Mouse (Mus musculus) lung, postnatal 25 days (tissue): Measurements from ENCODE around the gene Lrrc1.

Source experiments
- DNase-seq: peaks from one replicate; pipeline ENCODE4 v3.0.0; 2022; ENCODE audit warnings: low spot score

Lrrc1 gene

GRCm38 (mm10) chr9:77543351-77544321, 1.0 kb downstream of the Lrrc1 start:
- peak; percentile 57 for DNase-seq

GRCm38 (mm10) chr9:77541556-77541955, 3.1 kb downstream of the Lrrc1 start:
- DNase-seq, result no peak

GRCm38 (mm10) chr9:77539232-77539631, 5.4 kb downstream of the Lrrc1 start:
- no peak for DNase-seq

GRCm38 (mm10) chr9:77537357-77537756, 7.3 kb downstream of the Lrrc1 start:
- no peak for DNase-seq

- DNase-seq, result peak; percentile 58
Observed at GRCm38 (mm10) chr9:77536832-77537231, 7.8 kb downstream of the Lrrc1 start.

DNA sequence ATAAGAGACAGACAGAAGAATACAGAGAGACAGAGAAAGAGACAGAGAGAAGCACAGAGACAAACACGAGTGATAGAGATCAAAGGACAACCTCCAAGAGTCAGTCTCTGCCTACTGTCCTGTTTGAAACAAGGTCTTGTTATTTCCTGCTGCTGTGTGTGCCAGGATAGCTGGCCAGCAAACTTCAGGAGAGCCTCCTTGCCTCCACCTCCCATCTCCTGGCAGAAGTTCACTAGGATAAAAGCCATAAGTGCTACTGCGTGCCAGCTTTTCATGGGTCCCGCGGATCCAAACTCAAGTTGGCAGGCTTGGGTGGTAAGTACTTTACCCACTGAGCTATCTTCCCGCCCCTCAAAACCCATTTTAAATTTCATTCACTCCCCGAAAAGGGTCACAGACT, 8.4 kb downstream of the Lrrc1 start:
- no peak for DNase-seq

- DNase-seq, result no peak
Observed at GRCm38 (mm10) chr9:77535021-77535744, 9.5 kb downstream of the Lrrc1 start.

DNA sequence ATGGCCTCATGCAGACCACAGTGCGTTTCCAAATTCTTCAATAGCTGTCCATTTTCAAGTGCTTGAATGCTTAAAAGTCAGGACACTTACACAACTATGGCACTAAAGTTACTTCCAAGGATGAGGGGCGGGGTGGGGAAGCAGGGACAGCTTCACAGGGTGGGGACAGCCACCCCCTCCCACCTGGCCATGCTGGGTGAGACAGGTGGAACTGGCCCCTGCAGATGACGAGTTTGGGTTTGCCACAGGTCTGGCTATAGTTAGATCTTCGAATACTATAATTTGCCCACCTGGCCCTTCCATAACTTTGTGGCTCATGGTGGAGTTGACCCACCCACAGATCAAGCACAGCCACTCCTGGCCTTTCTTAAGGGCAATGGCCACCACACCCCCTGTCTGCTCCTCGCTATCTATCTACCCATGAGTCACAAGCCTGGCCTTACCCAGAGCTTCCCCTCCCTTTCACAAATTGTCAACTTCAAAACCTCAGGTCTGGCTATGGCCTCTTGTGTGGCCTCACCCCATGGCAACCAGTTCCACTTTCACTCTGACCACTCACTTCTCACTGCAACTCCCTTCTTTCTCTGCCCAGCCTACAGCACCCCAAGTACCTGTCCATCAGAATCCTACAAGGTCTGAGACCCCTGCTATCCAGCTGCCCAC, 16.2 kb downstream of the Lrrc1 start:
- DNase-seq, result no peak

GRCm38 (mm10) chr9:77527170-77527569, 17.5 kb downstream of the Lrrc1 start:
- DNase-seq, result no peak

DNA sequence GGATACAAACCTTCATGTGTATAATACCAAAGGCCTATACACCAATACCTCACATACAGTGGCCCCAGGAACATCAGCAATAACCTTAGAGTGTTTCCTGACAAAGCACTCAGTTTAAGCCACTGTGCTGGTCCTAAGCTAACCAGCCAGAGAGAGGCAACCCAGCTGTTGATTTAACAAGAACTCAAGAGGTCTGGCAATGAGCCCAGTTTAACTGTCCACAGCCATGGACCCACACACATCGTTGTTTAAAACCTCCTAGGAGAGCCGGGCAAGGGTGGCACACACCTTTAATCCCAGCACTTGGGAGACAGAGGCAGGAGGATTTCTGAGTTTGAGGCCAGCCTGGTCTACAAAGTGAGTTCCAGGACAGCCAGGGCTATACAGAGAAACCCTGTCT, 18.0 kb downstream of the Lrrc1 start:
- DNase-seq, result no peak

GRCm38 (mm10) chr9:77525595-77526295, 18.9 kb downstream of the Lrrc1 start:
- DNase-seq, result no peak

GRCm38 (mm10) chr9:77523793-77524192, 20.9 kb downstream of the Lrrc1 start:
- DNase-seq, result no peak

GRCm38 (mm10) chr9:77522476-77522875, 22.2 kb downstream of the Lrrc1 start:
- no peak for DNase-seq

GRCm38 (mm10) chr9:77519198-77519597, 25.5 kb downstream of the Lrrc1 start:
- DNase-seq, result no peak

GRCm38 (mm10) chr9:77516782-77517364, 27.8 kb downstream of the Lrrc1 start:
- no peak for DNase-seq

GRCm38 (mm10) chr9:77513892-77514291, 30.8 kb downstream of the Lrrc1 start:
- DNase-seq, result no peak

DNA sequence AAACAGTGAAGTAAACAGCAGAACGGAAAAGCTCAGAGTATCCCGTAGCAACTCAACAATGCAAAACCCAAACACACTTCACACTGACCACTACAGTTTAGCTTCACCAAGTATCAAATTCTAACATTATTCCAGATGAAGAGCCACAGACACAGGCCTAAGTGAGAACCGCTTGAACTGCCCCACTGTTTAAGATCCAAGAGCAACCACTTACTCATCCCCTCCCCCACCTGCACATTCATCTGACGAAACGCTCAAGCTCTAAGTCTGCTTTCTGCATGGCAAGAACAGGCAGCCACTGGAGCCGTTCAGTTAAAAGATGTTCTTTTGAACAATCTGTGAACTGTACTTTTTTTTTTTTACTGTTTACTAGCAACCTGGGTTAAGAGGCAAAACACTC, 32.5 kb downstream of the Lrrc1 start:
- peak; percentile 21 for DNase-seq

GRCm38 (mm10) chr9:77510574-77510973, 34.1 kb downstream of the Lrrc1 start:
- DNase-seq, result no peak

DNA sequence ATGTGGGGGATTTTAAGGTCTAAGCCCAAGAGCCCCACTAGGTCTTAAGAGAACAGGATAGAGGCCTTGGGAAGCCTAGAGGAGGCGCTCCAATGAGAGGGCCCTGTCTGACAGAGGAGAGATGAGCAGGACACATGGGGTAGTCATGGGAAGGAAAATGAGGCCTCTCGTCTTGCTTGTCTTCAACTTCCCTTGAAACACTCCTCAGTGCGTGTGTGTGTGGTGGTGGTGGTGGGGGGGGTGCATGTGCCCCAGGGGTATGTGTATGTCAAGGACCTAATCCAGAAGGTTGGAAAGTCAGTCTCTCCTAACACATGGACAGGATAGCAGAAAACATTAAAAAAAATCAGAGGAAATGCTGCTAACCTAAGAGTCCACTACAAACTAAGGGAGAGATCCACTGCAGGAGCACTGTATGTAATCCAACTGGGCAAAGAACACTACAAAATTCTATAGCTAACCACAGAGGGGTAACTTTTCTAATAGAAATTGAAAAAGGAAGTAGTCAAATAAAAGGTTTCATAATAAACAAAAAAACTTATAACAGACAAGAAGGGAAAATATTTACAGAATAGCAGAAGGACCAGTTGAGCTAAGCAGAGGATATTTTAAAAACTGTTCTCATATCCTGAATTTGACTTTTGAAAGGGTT, 36.8 kb downstream of the Lrrc1 start:
- DNase-seq, result no peak

GRCm38 (mm10) chr9:77502548-77503438, 41.9 kb downstream of the Lrrc1 start:
- DNase-seq, result no peak
